Mouse (Mus musculus) bone marrow, adult 2 months (tissue): Measurements from ENCODE around the gene Ryr3.
"Not testable (repeated sequence)": the region's sequence is repeated elsewhere in the genome, so short reads cannot be mapped to it uniquely, and the experiment has no call there.

Source experiments
- CTCF ChIP-seq: fragments of 200-500 bp; IDR thresholded peaks from 2 replicates; pipeline ENCODE4 v1.5.1; 2011; ENCODE audit warnings: low read length, control low read depth; ENCODE audit not compliant: control insufficient read depth, insufficient read depth
- POLR2A ChIP-seq: fragments of 200-500 bp; IDR thresholded peaks from 2 replicates; pipeline ENCODE4 v1.6.1; 2011; ENCODE audit warnings: low read depth, mild to moderate bottlenecking, control low read depth, low read length, borderline replicate concordance; ENCODE audit not compliant: control insufficient read depth

- TF ChIP-seq POLR2A, CTCF: not testable (repeated sequence)
Measured at GRCm38 (mm10) chr2:113091316-113091715, 125.6 kb downstream of the Ryr3 start.
